Mouse (Mus musculus) myocyte (in vitro differentiated cells): ENCODE measurements around the gene Crtc2. TPM values are rescaled to one million over a fixed set of nuclear protein-coding genes. Genes with fewer than 3 reads are reported as not detected.

Experiments
- H3K27me3 ChIP-seq: one replicate; pipeline ENCODE4 v1.6.1; 2011; ENCODE audit not compliant: control insufficient read depth, insufficient read depth, insufficient read length
- H3K36me3 ChIP-seq: one replicate; pipeline ENCODE4 v1.6.1; 2011; ENCODE audit not compliant: control insufficient read depth, insufficient read depth
- H3K4me2 ChIP-seq: one replicate; pipeline ENCODE4 v1.6.1; 2011; ENCODE audit warnings: low read depth, control low read depth
- H3K4me3 ChIP-seq: one replicate; pipeline ENCODE4 v1.5.1; 2011; ENCODE audit warnings: mild to moderate bottlenecking, control low read depth, moderate library complexity
- H3K79me2 ChIP-seq: one replicate; pipeline ENCODE4 v1.6.1; 2011; ENCODE audit not compliant: control insufficient read depth, insufficient read depth
- H3ac ChIP-seq: one replicate; pipeline ENCODE4 v1.6.1; 2011; ENCODE audit not compliant: control insufficient read depth, insufficient read length
- CEBPB ChIP-seq: IDR thresholded peaks from 2 replicates; pipeline ENCODE4 v1.6.1; 2011; ENCODE audit warnings: mild to moderate bottlenecking, moderate library complexity; ENCODE audit not compliant: poor library complexity, insufficient read depth, severe bottlenecking
- E2F4 ChIP-seq: IDR thresholded peaks from one replicate; pipeline ENCODE4 v1.6.1; 2011; ENCODE audit warnings: mild to moderate bottlenecking, control low read depth, moderate library complexity; ENCODE audit not compliant: insufficient read depth
- MAX ChIP-seq: IDR thresholded peaks from one replicate; pipeline ENCODE4 v1.6.1; 2011; ENCODE audit warnings: low read depth, mild to moderate bottlenecking, control low read depth
- MYOD1 ChIP-seq, 3 experiments: IDR thresholded peaks; one replicate each; pipeline ENCODE4 v1.6.1; 2011; ENCODE audit warnings: control low read depth in 2 of 3, low read depth in 2 of 3, mild to moderate bottlenecking in 2 of 3, moderate library complexity in 1 of 3; ENCODE audit not compliant: insufficient read length in 2 of 3, control insufficient read depth in 1 of 3
- MYOG ChIP-seq, 3 experiments: IDR thresholded peaks; one replicate each; pipeline ENCODE4 v1.6.1; 2011; ENCODE audit warnings: control low read depth in 2 of 3, low read depth in 2 of 3, mild to moderate bottlenecking in 2 of 3; ENCODE audit not compliant: insufficient read length in 2 of 3, control insufficient read depth in 1 of 3, insufficient read depth in 1 of 3
- POLR2A ChIP-seq: IDR thresholded peaks from one replicate; pipeline ENCODE4 v1.6.1; 2011; ENCODE audit warnings: low read depth, mild to moderate bottlenecking, control low read depth, moderate library complexity; ENCODE audit not compliant: insufficient read length
- POLR2AphosphoS2 ChIP-seq: IDR thresholded peaks from one replicate; pipeline ENCODE4 v1.6.1; 2011; ENCODE audit warnings: low read depth, control low read depth; ENCODE audit not compliant: insufficient read length
- REST ChIP-seq: IDR thresholded peaks from one replicate; pipeline ENCODE4 v1.6.1; 2011; ENCODE audit warnings: mild to moderate bottlenecking, control low read depth, moderate library complexity; ENCODE audit not compliant: insufficient read depth, insufficient read length
- SRF ChIP-seq: IDR thresholded peaks from one replicate; pipeline ENCODE4 v1.6.1; 2011; ENCODE audit warnings: low read depth; ENCODE audit not compliant: control insufficient read depth, insufficient read length
- TCF12 ChIP-seq: IDR thresholded peaks from one replicate; pipeline ENCODE4 v1.6.1; 2011; ENCODE audit warnings: mild to moderate bottlenecking, control low read depth; ENCODE audit not compliant: poor library complexity, insufficient read depth, severe bottlenecking
- TCF3 ChIP-seq: IDR thresholded peaks from one replicate; pipeline ENCODE4 v1.6.1; 2011; ENCODE audit warnings: low read depth, control low read depth; ENCODE audit not compliant: insufficient read length
- USF1 ChIP-seq: IDR thresholded peaks from one replicate; pipeline ENCODE4 v1.6.1; 2011; ENCODE audit warnings: low read depth, mild to moderate bottlenecking, control low read depth, moderate library complexity
- polyA plus RNA-seq: library from polyadenylated mRNA; unstranded; fragments of >200 nt; fragmentation: generic; extraction: Trizol; gene quantifications from one replicate; pipeline ENCODE4 v1.2.1, GENCODE M21; 2012; ENCODE audit warnings: missing spikeins

Crtc2 gene
- polyA plus RNA-seq = 19.9 TPM

GRCm38 (mm10) chr3:90253653-90254418 is at the start of gene Crtc2:
Gene Crtc2 (plus strand): TSS chr3:90254163.
- Histone ChIP-seq H3ac (peak within 1 kb of the TSS; percentile 87), H3K79me2 (peaks cover 42% of the 10 kb centered on the region), H3K4me2 (peak within 1 kb of the TSS; percentile 81), H3K27me3 (no peaks in the 10 kb centered on the region), H3K4me3 (peak within 1 kb of the TSS; percentile 83), H3K36me3 (peaks cover 18% of the 10 kb centered on the region)
- TF ChIP-seq MYOD1 (IDR thresholded peaks at IDR 0.05; ENCODE audit: control insufficient read depth in 1 of 3, insufficient read length in 2 of 3, low read depth in 2 of 3) = no peak
- no peak for TF ChIP-seq USF1
- TF ChIP-seq TCF3 = no peak
- no peak for TF ChIP-seq CEBPB
- TF ChIP-seq TCF12 = no peak
- peak in 1 of 3 experiments; percentile 9 for TF ChIP-seq MYOG (IDR thresholded peaks at IDR 0.05; ENCODE audit: control insufficient read depth in 1 of 3, insufficient read depth in 1 of 3, insufficient read length in 2 of 3, low read depth in 2 of 3)
- peak; percentile 78 for TF ChIP-seq POLR2AphosphoS2
- TF ChIP-seq MAX = no peak

DNA sequence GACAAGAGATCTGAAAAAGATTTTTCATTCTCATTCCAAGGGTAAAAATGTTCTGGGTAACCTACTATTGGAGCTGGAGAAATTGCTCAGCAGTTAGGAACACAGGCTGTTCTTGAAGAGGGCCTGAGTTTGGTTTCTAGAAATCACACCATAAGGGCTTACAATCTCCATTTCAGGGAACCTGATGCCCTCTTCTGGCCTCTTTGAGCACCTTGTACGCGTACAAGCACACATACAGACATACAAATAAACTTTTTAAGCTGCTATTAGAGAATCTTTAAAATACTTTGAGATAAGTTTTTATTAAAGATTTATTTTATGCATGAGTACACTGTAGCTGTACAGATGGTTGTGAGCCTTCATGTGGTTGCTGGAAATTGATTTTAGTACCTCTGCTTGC is 49.4 kb upstream of the Crtc2 start:
- Histone ChIP-seq H3K36me3 (peaks cover 20% of the 10 kb centered on the region), H3K79me2 (no peaks in the 10 kb centered on the region), H3K27me3 (no peaks in the 10 kb centered on the region), H3K4me3 (no peak overlapping the region), H3ac (no peak overlapping the region), H3K4me2 (no peak overlapping the region)
- TF ChIP-seq E2F4 (no peak), USF1 (no peak), POLR2A (no peak), TCF12 (no peak), TCF3 (no peak), MYOD1 (IDR thresholded peaks at IDR 0.05; ENCODE audit: control insufficient read depth in 1 of 3, insufficient read length in 2 of 3, low read depth in 2 of 3) (no peak), POLR2AphosphoS2 (no peak), SRF (no peak), MAX (no peak), REST (no peak), CEBPB (no peak), MYOG (IDR thresholded peaks at IDR 0.05; ENCODE audit: control insufficient read depth in 1 of 3, insufficient read depth in 1 of 3, insufficient read length in 2 of 3, low read depth in 2 of 3) (no peak)

- TF ChIP-seq TCF3 = no peak
- TF ChIP-seq TCF12 = no peak
- TF ChIP-seq MYOD1 (IDR thresholded peaks at IDR 0.05; ENCODE audit: control insufficient read depth in 1 of 3, insufficient read length in 2 of 3, low read depth in 2 of 3) = no peak
- TF ChIP-seq SRF = no peak
- TF ChIP-seq POLR2A = no peak
- no peak for TF ChIP-seq CEBPB
- no peak for TF ChIP-seq USF1
- no peak for TF ChIP-seq REST
- TF ChIP-seq MAX = no peak
- no peak for TF ChIP-seq POLR2AphosphoS2
- no peak for TF ChIP-seq E2F4
- TF ChIP-seq MYOG (IDR thresholded peaks at IDR 0.05; ENCODE audit: control insufficient read depth in 1 of 3, insufficient read depth in 1 of 3, insufficient read length in 2 of 3, low read depth in 2 of 3) = no peak
- Histone ChIP-seq H3K4me3 (no peak overlapping the region), H3K4me2 (no peak overlapping the region), H3ac (no peak overlapping the region), H3K36me3 (peaks cover 49% of the 10 kb centered on the region), H3K27me3 (no peaks in the 10 kb centered on the region), H3K79me2 (peaks cover 29% of the 10 kb centered on the region)
These were observed 45.3 kb upstream of the Crtc2 start for GRCm38 (mm10) chr3:90208662-90209061.

GRCm38 (mm10) chr3:90209908-90210566 is 43.9 kb upstream of the Crtc2 start:
- no peaks in the 10 kb centered on the region for H3K27me3 ChIP-seq
- H3K4me2 ChIP-seq = no peak overlapping the region
- no peak overlapping the region for H3ac ChIP-seq
- TF ChIP-seq TCF12 (no peak), SRF (no peak), TCF3 (no peak), USF1 (no peak), REST (no peak)
- no peak overlapping the region for H3K4me3 ChIP-seq
- peaks cover 49% of the 10 kb centered on the region for H3K36me3 ChIP-seq
- H3K79me2 ChIP-seq = peaks cover 29% of the 10 kb centered on the region
